Mouse (Mus musculus): ENCODE data around the gene Slc41a3.
"Not testable (repeated sequence)": the region's sequence is repeated elsewhere in the genome, so short reads cannot be mapped to it uniquely, and the experiment has no call there.

The Slc41a3 gene

DNA sequence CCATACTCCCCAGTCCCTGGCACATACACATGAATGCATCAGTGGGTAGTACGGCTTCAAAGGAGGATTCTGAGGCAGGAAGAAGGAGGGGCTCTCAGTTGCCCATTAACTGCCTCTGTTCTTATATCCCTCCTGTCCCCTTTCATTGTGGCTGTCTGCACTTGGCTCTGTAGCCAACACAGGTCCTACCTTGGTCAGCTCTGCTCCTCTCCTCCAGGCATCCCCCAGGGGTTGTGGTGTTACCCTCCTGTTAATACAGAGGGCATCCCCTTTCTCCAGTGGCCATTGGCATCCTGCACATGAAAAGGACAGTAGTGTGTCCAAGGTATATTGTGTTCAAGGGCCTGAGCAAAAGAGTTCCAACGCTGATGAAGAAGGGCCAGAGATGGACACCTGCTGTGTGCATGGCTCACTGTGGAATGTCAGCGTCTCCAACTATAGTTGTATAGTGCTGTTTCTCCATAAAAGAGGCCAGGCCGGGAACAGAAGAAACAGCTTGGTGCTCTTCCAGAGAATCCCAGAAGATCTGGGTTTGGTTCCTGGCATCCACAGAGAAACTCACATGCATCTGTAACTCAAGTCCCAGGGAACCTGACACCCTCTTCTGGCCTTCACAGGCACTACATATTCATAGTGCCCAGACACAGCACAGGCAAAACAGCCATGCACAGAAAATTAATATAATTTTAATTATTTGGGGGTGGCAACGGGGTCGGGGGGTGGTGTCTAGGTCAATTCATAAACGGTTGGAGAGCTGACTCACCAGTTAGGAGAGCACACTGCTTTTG lies 20.9 kb downstream of the Slc41a3 start:
- DNase-seq, result no peak

DNA sequence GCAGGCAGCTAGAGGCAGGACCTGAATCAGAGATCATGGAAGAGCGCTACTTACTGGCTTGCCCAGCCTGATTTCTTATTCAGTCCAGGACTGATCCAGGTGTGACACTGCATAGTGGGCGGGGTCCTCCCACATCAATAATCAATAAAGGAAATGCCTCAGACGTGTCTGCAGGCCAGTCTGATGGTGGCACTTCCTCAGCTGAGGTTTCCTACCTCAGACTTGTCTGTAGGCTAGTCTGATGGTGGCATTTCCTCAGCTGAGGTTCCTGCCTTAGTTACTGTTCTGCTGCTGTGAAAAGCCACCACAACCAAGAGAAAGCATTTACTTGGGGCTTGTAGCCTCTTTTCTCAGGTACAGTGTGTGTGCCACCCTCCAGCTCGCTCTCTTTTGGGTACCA lies 23.0 kb downstream of the Slc41a3 start:
- DNase-seq, result no peak

DNA sequence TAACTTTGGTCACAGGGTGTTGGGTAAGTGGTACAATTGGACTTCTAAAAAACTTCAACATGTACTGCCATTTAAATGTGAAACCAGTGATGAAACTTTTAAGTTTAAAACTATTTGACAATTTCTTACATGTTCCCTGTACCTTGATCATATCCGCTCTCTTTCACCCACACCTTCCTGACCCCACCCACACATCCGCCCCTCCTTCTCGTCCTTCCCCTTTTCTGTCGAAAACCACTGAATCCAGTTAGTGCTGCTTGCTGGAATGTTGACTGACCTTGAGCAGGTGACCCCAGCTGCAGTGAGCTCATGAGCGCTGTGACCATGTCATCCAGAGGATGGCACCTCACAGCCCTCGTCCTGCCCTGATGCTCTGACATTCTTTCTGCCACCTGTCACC lies 25.0 kb downstream of the Slc41a3 start:
- DNase-seq, result no peak

DNA sequence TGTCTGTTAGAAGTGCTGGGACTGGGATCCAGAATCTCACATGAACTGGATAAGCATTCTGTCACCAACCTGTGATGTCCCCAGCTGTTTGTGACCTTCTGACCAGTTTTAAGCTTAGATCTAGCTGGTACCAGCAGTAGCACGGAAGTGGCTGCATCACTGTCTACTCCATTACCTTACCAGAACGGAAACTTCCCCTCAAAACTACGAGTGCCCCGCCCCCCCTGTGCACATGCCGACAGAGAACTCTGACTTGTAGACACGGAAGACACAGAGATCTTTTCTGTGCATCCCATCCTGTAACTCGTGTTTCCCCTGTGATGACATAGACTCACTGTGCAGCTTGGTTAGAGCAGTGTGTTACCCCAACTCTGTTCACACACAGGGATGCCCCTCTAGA lies 25.9 kb downstream of the Slc41a3 start:
- no peak for DNase-seq

GRCm38 (mm10) chr6:90632526-90632925 lies 28.0 kb downstream of the Slc41a3 start:
- DNase-seq, result not testable (repeated sequence)

DNA sequence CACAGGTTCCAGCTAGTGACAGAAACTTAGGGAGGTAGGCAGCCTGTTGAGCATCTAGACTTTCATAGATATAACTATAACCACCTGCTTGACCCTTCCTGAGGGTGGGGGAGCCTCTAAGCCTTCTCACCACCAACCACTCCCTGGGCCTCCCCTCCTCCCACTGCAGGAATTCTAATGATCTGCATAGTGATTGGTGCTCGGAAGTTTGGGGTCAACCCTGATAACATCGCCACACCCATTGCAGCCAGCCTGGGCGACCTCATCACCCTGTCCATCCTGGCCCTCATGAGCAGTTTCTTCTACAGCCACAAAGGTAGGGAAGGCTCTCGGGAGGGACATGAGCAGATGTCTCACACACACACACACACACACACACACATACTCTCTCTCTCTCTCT lies 30.6 kb downstream of the Slc41a3 start:
- DNase-seq, result no peak

GRCm38 (mm10) chr6:90635611-90636010 lies 31.1 kb downstream of the Slc41a3 start:
- DNase-seq, result no peak

DNA sequence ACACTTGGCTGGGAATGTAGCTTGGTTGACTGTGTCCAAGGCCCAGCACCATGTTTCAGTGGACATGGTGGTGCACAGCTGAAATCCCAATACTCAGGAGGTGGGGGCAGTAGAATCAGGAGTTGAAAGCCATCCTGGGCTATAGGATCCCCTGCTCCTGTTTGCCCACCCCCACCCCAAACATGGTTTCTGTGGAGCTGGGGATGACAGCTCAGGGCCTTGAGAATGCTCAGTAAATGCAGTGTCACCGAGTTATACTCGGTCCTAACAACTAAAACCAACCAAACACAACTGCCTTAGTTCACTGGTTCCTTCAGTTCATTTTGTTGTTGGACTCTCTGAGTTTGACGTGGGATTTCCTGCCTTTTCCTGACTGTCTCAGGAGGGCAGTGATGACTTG lies 38.5 kb downstream of the Slc41a3 start:
- no peak for DNase-seq

DNA sequence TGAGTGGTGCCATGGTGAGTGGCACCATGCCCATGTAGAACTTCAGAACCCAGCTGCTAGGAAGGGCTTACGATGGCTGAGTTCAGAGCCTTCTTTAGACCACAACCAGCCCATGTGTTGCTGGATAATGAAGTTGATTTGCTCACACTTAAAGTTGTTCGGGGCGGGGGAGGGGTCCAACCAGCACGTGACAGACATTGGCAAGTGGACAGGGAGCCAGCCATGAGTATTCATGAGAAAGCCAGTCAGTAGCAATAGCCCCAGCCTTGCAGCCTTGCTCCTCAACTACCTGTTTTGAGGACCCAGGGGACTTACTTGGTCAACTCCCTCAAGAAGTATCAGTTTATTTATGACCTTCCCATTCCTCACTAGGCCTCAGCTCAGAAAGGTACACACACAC lies 40.4 kb downstream of the Slc41a3 start:
- no peak for DNase-seq

- DNase-seq, result no peak
Observed at GRCm38 (mm10) chr6:90648391-90648790, 43.9 kb downstream of the Slc41a3 start.

- DNase-seq, result no peak
Observed at GRCm38 (mm10) chr6:90649279-90649678, 44.8 kb downstream of the Slc41a3 start.

DNA sequence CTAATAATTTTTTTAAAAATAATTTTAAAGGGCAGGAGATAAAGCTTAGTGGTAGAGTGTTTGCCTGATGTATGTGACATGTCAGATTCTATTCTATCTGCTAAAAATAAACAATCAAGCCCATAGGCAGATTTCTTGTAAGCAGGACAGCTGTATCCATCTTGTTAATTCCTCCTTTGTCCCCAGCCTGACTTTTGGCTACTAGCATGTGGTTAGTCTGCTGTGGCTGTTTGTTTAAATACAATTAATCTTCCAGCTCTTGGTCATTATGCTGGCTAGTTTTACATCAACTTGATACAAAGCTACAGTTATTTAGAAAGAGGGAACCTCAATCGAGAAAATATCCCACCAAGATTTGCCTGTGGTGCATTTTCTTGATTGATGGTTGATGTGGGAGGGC lies 46.1 kb downstream of the Slc41a3 start:
- DNase-seq, result no peak

- DNase-seq, result peak; percentile 50
Observed at GRCm38 (mm10) chr6:90653736-90654135, 49.2 kb downstream of the Slc41a3 start.

DNA sequence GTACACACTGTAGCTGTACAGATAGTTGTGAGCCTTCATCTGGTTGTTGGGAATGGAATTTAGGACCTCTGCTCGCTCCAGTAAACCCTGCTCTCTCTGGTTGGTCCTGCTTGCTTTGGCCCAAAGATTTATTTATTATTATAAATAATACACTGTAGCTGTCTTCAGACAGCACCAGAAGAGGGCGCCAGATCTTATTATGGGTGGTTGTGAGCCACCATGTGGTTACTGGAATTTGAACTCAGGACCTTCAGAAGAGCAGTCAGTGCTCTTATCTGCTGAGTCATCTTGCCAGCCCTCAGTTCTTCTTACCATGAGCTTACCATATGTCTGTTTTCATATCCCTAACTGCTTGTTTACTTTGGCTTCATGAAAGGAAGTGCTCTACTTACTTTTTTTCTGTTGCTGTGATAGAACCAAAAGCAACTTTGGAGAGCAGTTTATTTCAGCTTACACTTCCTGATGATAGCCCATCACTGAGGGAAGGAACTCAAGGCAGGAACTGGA lies 51.9 kb downstream of the Slc41a3 start:
- DNase-seq, result not testable (repeated sequence)

- no peak for DNase-seq
Observed at GRCm38 (mm10) chr6:90659913-90660312, 55.4 kb downstream of the Slc41a3 start.

DNA sequence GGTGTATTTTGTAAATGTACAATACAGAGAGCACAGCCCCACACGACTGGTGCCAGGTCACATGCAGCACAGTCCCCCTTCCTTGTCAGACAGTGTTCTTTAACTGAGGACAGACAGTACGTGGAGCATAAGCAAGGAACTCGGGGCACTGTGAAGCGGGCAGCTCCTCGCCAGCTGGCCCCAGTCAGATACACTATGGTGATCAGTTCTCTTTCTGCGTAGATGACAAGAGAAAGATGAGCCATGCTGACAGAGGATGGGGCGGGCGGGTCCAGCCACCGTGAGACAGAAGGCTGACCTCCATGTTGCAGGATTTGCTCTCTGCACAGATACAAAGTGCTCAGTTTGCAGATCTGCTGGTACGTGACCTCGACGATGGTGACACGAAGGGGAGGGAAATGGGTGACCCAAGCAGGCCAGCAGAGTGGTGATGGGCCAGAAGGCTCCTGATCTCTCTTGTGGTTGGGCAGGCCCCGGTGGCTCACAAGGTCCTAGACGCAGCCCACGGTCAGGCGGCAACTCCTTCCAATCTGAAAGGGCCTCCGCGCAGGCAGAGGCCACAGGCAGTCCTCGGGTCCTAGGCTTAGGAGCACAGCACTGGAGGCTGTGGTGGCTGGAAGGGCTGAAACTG lies 56.0 kb downstream of the Slc41a3 start:
- DNase-seq, result no peak

GRCm38 (mm10) chr6:90661029-90661399 lies 56.5 kb downstream of the Slc41a3 start:
- DNase-seq, result no peak

DNA sequence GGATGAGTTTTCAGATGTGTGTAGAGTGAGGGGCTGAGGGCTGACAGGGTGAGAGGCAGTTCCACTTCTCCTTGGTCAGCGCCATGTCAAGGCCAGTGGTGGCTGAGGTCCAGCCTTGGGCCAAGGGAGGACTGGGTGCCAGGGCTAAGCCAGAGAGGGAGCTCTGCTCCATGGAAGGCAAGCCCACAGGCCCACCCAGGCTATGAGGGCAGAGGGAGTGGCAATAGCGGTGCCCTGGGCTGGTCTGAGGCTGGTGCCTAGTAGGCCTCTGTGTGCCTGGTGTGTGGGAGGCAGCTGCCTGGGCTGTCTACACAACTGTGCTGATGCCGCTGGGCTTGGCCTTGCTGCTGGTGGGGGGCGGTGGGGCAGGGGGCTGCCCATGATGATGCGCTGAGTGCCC lies 57.6 kb downstream of the Slc41a3 start:
- no peak for DNase-seq

- no peak for DNase-seq
Observed at GRCm38 (mm10) chr6:90663736-90664135, 59.2 kb downstream of the Slc41a3 start.

- no peak for DNase-seq
Observed at GRCm38 (mm10) chr6:90668693-90669092, 64.2 kb downstream of the Slc41a3 start.

- DNase-seq, result no peak
Observed at GRCm38 (mm10) chr6:90678759-90679158, 74.2 kb downstream of the Slc41a3 start.

- DNase-seq, result no peak
Observed at GRCm38 (mm10) chr6:90680401-90680800, 75.9 kb downstream of the Slc41a3 start.

- DNase-seq, result no peak
Observed at GRCm38 (mm10) chr6:90683831-90684532, 79.5 kb downstream of the Slc41a3 start.

GRCm38 (mm10) chr6:90686812-90687211 lies 82.3 kb downstream of the Slc41a3 start:
- no peak for DNase-seq

Measured in cerebellum, adult 11-12 months (tissue).